Mouse (Mus musculus): ENCODE results near the gene Gm42791.

The Gm42791 gene

GRCm38 (mm10) chr5:148885821-148886609 is 108.9 kb downstream of the Gm42791 start:
- DNase-seq (ENCODE audit: low read depth, low spot score): peak; percentile 67

DNA sequence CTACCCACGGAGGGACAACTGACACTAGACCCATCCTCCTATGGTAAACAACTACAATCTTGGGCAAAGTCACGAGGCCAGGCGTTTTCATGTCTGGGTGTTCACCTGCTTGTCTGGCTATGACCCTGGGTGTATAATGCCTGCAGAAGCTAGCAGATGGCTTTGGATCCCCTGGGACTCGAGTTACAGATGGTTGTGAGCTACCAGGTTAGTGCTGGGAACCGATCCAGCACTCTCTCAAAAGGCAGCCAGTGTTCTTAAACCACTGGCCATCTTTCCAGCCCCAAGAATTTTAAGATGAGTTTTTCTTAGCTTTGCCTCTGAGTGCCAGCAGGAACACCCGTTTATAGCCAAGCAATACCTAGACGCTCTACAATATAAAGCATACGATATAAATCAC is 111.3 kb downstream of the Gm42791 start:
- DNase-seq (ENCODE audit: low read depth, low spot score): no peak

DNA sequence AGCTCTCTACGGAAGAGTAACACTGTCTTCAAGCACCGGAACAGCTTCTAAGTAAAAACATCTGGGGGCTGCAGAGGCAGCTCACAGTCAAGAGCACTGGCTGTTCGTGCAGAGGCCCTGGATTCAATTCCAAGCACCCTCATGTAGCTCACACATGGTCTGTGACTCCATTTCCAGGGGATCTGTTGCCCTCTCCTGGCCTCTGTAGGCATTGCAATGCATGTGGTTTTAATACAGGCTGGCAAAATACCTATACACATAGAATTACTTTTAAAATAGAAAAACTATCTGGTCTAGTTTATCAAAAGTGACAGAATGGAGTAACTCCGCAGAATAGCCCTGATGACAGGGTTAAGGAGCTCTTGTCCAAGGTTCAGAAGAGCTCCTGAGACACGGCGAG is 115.7 kb downstream of the Gm42791 start:
- DNase-seq (ENCODE audit: low read depth, low spot score): no peak

- DNase-seq (ENCODE audit: low read depth, low spot score): no peak
Measured at GRCm38 (mm10) chr5:148873116-148873515, 121.8 kb downstream of the Gm42791 start.

GRCm38 (mm10) chr5:148869583-148869982 is 125.4 kb downstream of the Gm42791 start:
- no peak for DNase-seq (ENCODE audit: low read depth, low spot score)

GRCm38 (mm10) chr5:148867766-148868165 is 127.2 kb downstream of the Gm42791 start:
- DNase-seq (ENCODE audit: low read depth, low spot score): no peak

- no peak for DNase-seq (ENCODE audit: low read depth, low spot score)
Measured at GRCm38 (mm10) chr5:148867171-148867570, 127.8 kb downstream of the Gm42791 start.

DNA sequence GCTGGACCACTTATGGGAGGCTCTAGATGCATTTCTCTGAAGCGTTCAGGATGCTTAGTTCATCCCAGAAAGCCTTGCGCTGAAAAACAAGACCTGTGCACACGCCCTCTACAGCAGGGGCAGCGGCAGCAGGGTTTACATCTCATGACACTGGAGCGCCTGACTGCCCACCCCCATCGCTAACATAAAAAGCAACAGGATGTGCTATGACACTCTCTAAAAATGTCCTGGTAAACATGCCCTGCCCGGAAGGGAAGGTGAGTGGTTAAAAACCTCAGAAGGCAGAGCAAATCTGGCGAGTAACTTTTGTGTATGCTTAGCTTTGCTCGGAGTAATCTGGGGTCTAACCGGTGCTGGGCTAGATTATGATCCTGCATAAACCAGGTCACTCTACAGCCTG is 128.4 kb downstream of the Gm42791 start:
- no peak for DNase-seq (ENCODE audit: low read depth, low spot score)

GRCm38 (mm10) chr5:148863409-148863808 is 131.5 kb downstream of the Gm42791 start:
- DNase-seq (ENCODE audit: low read depth, low spot score): no peak

GRCm38 (mm10) chr5:148862853-148863252 is 132.1 kb downstream of the Gm42791 start:
- DNase-seq (ENCODE audit: low read depth, low spot score): no peak

DNA sequence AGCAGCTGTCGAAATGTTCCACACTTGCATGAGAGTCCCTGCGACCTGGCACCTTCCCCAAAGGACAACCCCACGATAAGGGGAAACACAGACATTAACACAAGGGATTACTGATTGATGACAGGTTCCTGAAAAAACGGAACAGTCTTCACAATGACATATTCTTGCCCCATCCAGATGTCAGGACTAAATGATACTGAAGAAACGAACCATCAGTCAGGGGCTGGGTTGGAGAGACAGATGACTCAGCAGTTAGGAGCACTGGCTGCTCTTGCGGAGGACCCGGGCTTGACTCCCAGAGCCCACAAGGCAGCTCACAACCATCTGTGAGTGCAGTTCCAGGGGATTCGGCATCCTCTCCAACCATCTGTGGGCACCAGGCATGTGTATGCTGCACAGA is 132.8 kb downstream of the Gm42791 start:
- no peak for DNase-seq (ENCODE audit: low read depth, low spot score)

DNA sequence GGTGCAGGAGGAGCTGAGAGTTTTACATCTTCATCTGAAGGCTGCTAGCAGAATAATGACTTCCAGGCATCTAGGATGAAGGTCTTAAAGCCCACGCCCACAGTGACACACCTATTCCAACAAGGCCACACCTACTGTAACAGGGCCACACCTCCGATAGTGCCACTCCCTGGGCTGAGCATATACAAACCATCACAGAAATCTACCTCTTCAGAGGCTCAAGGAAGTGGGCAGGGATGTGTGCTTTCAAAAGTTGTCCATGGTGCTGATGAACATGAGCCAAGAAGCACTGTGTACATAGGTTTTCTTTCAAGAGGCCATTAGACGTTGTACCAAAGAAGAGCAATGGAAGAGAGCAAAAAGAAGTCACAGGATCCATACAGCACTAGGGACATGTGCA is 137.4 kb downstream of the Gm42791 start:
- peak; percentile 35 for DNase-seq (ENCODE audit: low read depth, low spot score)

DNA sequence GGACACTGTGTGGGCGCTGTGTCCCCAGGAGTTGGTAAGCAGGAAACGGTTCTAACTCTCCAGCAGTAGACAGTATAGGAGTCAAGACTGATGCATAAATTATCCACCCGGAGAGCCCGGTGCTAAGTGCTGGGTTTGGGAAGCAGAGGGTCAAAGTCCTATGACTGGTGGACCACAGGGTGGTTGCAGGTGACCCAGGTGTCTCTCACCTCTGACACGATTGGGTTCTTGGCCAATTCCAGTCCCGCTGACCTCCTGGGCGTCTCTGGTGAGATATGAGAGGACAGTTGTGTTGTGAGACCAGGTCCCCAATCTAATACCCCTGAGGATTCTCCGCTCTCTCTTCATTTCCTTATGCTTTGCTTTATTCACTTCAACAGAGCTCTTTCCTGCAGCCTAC is 139.9 kb downstream of the Gm42791 start:
- DNase-seq (ENCODE audit: low read depth, low spot score): no peak

DNA sequence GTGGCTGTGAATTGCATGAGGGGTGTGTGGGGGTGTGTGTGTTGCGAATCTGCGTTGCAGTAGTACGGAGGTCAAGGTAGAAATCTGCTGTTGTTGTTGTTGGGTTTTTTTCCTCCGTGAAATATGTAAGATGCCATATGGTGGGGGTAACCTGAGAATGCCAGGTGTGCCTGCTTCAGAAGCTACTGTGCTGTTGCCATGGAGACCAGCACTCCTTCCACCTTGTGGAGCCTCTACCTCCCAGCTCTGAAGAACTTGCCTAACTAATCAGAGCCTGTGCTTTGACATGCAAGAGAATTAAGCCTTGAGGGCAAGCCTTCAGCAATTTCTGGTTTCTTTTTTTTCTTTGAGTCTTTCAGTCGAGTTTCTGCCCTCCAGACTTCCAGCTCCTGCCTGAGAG is 140.8 kb downstream of the Gm42791 start:
- DNase-seq (ENCODE audit: low read depth, low spot score): peak; percentile 69

- DNase-seq (ENCODE audit: low read depth, low spot score): no peak
Measured at GRCm38 (mm10) chr5:148849516-148849915, 145.4 kb downstream of the Gm42791 start.

GRCm38 (mm10) chr5:148847032-148847431 is 147.9 kb downstream of the Gm42791 start:
- no peak for DNase-seq (ENCODE audit: low read depth, low spot score)

Data from forelimb bud, embryonic 11.5 days (tissue).